Mouse (Mus musculus): ENCODE data around the gene Rbm20.
A peak's percentile ranks its signal among the peaks of the same experiment; 100 is the strongest.

Gene Rbm20

GRCm38 (mm10) chr19:53671432-53671831 lies 5.7 kb upstream of the Rbm20 start:
- no peak for DNase-seq (ENCODE audit: low spot score)

- DNase-seq (ENCODE audit: low spot score) = peak; percentile 63
Measured at GRCm38 (mm10) chr19:53674131-53674925, 2.8 kb upstream of the Rbm20 start.

- DNase-seq (ENCODE audit: low spot score) = no peak
Measured at GRCm38 (mm10) chr19:53676228-53676627, 878 bp upstream of the Rbm20 start.

GRCm38 (mm10) chr19:53679194-53679593 lies 2.1 kb downstream of the Rbm20 start:
- DNase-seq (ENCODE audit: low spot score) = no peak

- DNase-seq (ENCODE audit: low spot score) = no peak
Measured at GRCm38 (mm10) chr19:53679981-53680380, 2.9 kb downstream of the Rbm20 start.

- no peak for DNase-seq (ENCODE audit: low spot score)
Measured at GRCm38 (mm10) chr19:53682427-53682826, 5.3 kb downstream of the Rbm20 start.

- no peak for DNase-seq (ENCODE audit: low spot score)
Measured at GRCm38 (mm10) chr19:53687592-53687991, 10.5 kb downstream of the Rbm20 start.

- DNase-seq (ENCODE audit: low spot score) = no peak
Measured at GRCm38 (mm10) chr19:53690816-53691215, 13.7 kb downstream of the Rbm20 start.

GRCm38 (mm10) chr19:53694020-53694419 lies 16.9 kb downstream of the Rbm20 start:
- DNase-seq (ENCODE audit: low spot score) = no peak

- no peak for DNase-seq (ENCODE audit: low spot score)
Measured at GRCm38 (mm10) chr19:53696079-53696478, 19.0 kb downstream of the Rbm20 start.

GRCm38 (mm10) chr19:53696655-53697054 lies 19.5 kb downstream of the Rbm20 start:
- DNase-seq (ENCODE audit: low spot score) = no peak

GRCm38 (mm10) chr19:53697376-53698126 lies 20.4 kb downstream of the Rbm20 start:
- no peak for DNase-seq (ENCODE audit: low spot score)

GRCm38 (mm10) chr19:53699671-53700070 lies 22.6 kb downstream of the Rbm20 start:
- no peak for DNase-seq (ENCODE audit: low spot score)

- DNase-seq (ENCODE audit: low spot score) = no peak
Measured at GRCm38 (mm10) chr19:53701434-53701833, 24.3 kb downstream of the Rbm20 start.

GRCm38 (mm10) chr19:53704895-53705823 lies 28.1 kb downstream of the Rbm20 start:
- no peak for DNase-seq (ENCODE audit: low spot score)

- peak; percentile 46 for DNase-seq (ENCODE audit: low spot score)
Measured at GRCm38 (mm10) chr19:53708401-53708800, 31.3 kb downstream of the Rbm20 start.

- peak; percentile 92 for DNase-seq (ENCODE audit: low spot score)
Measured at GRCm38 (mm10) chr19:53710861-53711260, 33.8 kb downstream of the Rbm20 start.

- no peak for DNase-seq (ENCODE audit: low spot score)
Measured at GRCm38 (mm10) chr19:53711261-53711890, 34.3 kb downstream of the Rbm20 start.

- peak; percentile 32 for DNase-seq (ENCODE audit: low spot score)
Measured at GRCm38 (mm10) chr19:53712297-53713025, 35.4 kb downstream of the Rbm20 start.

GRCm38 (mm10) chr19:53713364-53713763 lies 36.3 kb downstream of the Rbm20 start:
- DNase-seq (ENCODE audit: low spot score) = no peak

- no peak for DNase-seq (ENCODE audit: low spot score)
Measured at GRCm38 (mm10) chr19:53716469-53716868, 39.4 kb downstream of the Rbm20 start.
